Mouse (Mus musculus): Measurements from ENCODE around the gene Irf2bpl.

GRCm38 (mm10) chr12:86864316-86865020 lies 20.1 kb downstream of the Irf2bpl start:
- TF ChIP-seq CTCF (IDR thresholded peaks at IDR 0.05; ENCODE audit: borderline replicate concordance, extremely low read depth, insufficient read depth, insufficient read length) (no peak), POLR2A (IDR thresholded peaks at IDR 0.05; ENCODE audit: borderline replicate concordance, extremely low read depth, insufficient read depth, insufficient read length, poor library complexity, severe bottlenecking) (no peak)
